Mouse (Mus musculus) heart, embryonic 13.5 days (tissue): ENCODE measurements around the gene Taf8. TPM values are rescaled to one million over a fixed set of nuclear protein-coding genes. Genes with fewer than 3 reads are reported as not detected.
"Not testable (repeated sequence)": the region's sequence is repeated elsewhere in the genome, so short reads cannot be mapped to it uniquely, and the experiment has no call there.

Source experiments
- ATAC-seq: fragments of 200-750 bp; cut with Nextera tagmentation; 2 replicates; pipeline ENCODE4 v1.8.0; 2017; ENCODE audit warnings: moderate TSS enrichment; ENCODE audit not compliant: insufficient number of reproducible peaks, low FRiP score, low TSS enrichment; ENCODE audit errors: extremely low read depth
- H3K27ac ChIP-seq: fragments of 300-500 bp; sonication (generic); replicated peaks from 2 replicates; pipeline ENCODE4 v1.5.1; 2015; ENCODE audit warnings: moderate library complexity, mild to moderate bottlenecking, inconsistent platforms
- H3K27me3 ChIP-seq: fragments of 300-500 bp; sonication (generic); replicated peaks from 2 replicates; pipeline ENCODE4 v1.6.1; 2015; ENCODE audit warnings: mild to moderate bottlenecking, inconsistent platforms
- H3K36me3 ChIP-seq: fragments of 300-500 bp; sonication (generic); 2 replicates; pipeline ENCODE4 v1.6.1; 2015; ENCODE audit warnings: mild to moderate bottlenecking, inconsistent platforms
- H3K4me1 ChIP-seq: fragments of 300-500 bp; sonication (generic); 2 replicates; pipeline ENCODE4 v1.6.1; 2015; ENCODE audit warnings: inconsistent platforms
- H3K4me2 ChIP-seq: fragments of 300-500 bp; sonication (generic); 2 replicates; pipeline ENCODE4 v1.6.1; 2015; ENCODE audit warnings: inconsistent platforms, mild to moderate bottlenecking, moderate library complexity
- H3K4me3 ChIP-seq: fragments of 300-500 bp; sonication (generic); 2 replicates; pipeline ENCODE4 v1.5.1; 2015; ENCODE audit warnings: moderate library complexity, mild to moderate bottlenecking, inconsistent platforms
- H3K9ac ChIP-seq: fragments of 300-500 bp; sonication (generic); 2 replicates; pipeline ENCODE4 v1.6.1; 2015; ENCODE audit warnings: inconsistent platforms, mild to moderate bottlenecking, moderate library complexity
- H3K9me3 ChIP-seq: fragments of 300-500 bp; sonication (generic); 2 replicates; pipeline ENCODE4 v1.6.1; 2016; ENCODE audit warnings: inconsistent platforms
- WGBS: fragments of 180-500 bp; shearing (Covaris S2); methylation state at CpG from one replicate; pipeline ENCODE4 v1.1.7; 2015; ENCODE audit warnings: mixed read lengths; 5-methylcytosine and 5-hydroxymethylcytosine counted together
- polyA plus RNA-seq: library from polyadenylated mRNA; unstranded; fragments of >200 nt; fragmentation: Nextera tagmentation; extraction: Ambion mirVana; gene quantifications from 2 replicates; pipeline ENCODE4 v1.2.1, GENCODE M21; 2015

Taf8 gene
- polyA plus RNA-seq, 1 experiment from 2014 or later, result 18.4 TPM

DNA sequence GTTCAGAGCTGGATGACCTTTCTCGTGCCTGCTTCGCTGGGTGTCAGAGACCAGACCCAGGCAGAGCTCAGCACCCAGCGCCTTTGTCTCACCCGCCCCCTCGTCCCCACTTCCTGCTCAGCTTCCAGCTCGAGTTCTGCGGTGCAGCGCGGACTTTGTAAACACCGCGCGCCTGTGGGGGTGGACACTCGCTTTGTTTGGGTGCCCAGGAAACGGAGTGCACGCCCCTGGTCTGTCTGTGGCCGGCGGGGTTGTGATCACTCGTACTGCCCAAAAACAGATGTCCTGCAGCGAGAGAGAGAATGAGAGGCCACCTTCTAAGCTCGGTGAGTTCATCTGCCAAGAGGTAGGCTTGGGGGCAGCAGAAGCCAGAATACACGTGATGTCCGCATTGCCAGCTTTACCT lies 2.9 kb upstream of the Taf8 start, which contains the start of gene Ccnd3:
TSS of gene Ccnd3 (plus strand) at position 111 of the 406 bp plus-strand sequence.
- Histone ChIP-seq H3K4me2 (peak within 1 kb of the TSS; percentile 87), H3K27me3 (no peaks in the 10 kb centered on the region), H3K4me1 (peaks cover 62% of the 10 kb centered on the region), H3K27ac (peak within 1 kb of the TSS; percentile 76), H3K4me3 (peak within 1 kb of the TSS; percentile 59), H3K9ac (peak within 1 kb of the TSS; percentile 86), H3K36me3 (peaks cover 11% of the 10 kb centered on the region), H3K9me3 (no peaks in the 10 kb centered on the region)
- WGBS, result 1% methylated on average over 22 of the region's 22 CpGs
- no peak for ATAC-seq

DNA sequence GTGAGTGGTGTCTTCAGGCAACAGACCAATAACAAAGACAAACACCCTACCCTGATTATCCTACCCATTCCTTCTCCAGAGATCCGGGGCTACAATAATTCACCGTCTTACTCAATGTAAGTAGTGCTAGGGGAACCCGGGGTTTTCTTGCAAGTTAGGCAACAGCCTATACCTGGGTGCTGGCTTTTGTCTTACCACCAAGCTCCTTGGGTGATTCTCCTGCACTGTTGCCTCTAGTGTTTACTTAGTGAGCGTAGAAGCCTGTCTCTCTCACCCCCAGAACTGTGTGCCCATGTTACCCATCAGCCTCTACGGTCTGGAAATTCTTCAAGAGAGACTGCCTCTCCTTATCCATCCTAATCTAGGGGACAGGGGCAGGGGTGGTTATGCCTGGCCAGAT lies 2.1 kb upstream of the Taf8 start:
- WGBS, result 62% methylated on average over 5 of the region's 5 CpGs
- H3K36me3 ChIP-seq, result peaks cover 16% of the 10 kb centered on the region
- no peaks in the 10 kb centered on the region for H3K27me3 ChIP-seq
- H3K4me2 ChIP-seq, result peak overlapping the region; percentile 87
- no peak for ATAC-seq
- no peaks in the 10 kb centered on the region for H3K9me3 ChIP-seq
- H3K9ac ChIP-seq, result peak overlapping the region; percentile 86
- H3K4me1 ChIP-seq, result peaks cover 59% of the 10 kb centered on the region
- peak overlapping the region; percentile 59 for H3K4me3 ChIP-seq
- H3K27ac ChIP-seq, result peak overlapping the region; percentile 76; the same call in 1 of the 2 replicates

DNA sequence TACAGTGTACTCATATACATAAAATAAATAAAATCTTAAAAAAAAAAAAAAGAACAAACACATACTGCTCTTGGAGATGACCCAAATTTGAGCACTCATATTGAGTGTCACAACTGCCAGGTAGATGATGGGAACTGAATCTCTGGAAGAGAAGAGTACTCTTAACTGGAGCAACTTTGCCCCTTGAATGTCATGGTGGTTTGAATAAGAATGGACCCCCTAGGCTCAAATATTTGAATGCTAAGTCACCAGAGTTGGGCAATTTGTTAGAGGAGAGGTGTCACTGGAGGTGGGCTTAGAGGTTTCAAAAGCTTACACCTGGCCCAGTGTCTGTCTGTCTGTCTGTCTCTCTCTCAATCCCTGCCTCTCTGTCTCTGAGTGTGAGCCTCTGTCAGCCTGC lies 1.6 kb upstream of the Taf8 start:
- no peak for ATAC-seq
- no peaks in the 10 kb centered on the region for H3K9me3 ChIP-seq

DNA sequence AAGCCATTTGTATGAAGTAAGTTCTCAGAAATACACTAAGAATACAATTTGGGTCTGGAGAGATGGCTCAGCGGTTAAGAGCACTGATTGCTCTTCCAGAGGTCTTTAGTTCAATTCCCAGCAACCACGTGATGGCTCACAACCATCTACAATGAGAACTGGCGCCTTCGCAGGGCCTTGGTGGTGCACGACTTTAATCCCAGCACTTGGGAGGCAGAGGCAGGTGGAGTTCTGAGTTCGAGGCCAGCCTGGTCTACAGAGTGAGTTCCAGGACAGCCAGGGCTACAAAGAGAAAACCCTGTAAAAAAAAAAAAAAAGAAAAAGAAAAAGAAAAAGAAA lies 584 bp upstream of the Taf8 start:
- H3K4me1 ChIP-seq, result peaks cover 44% of the 10 kb centered on the region
- H3K4me2 ChIP-seq, result peak overlapping the region; percentile 98
- not testable (repeated sequence) for H3K9ac ChIP-seq, H3K27me3 ChIP-seq, ATAC-seq, H3K9me3 ChIP-seq
- H3K27ac ChIP-seq, result peak overlapping the region; percentile 63; the same call in 1 of the 2 replicates
- peak overlapping the region; percentile 82; the same call in 1 of the 2 replicates for H3K4me3 ChIP-seq
- H3K36me3 ChIP-seq, result peaks cover 30% of the 10 kb centered on the region
- 76% methylated on average over 6 of the region's 6 CpGs for WGBS

More for the DNA sequence above, 1.6 kb upstream of the Taf8 start:
- Histone ChIP-seq H3K9ac (no peak overlapping the region), H3K4me2 (no peak overlapping the region), H3K4me3 (no peak overlapping the region), H3K4me1 (peaks cover 54% of the 10 kb centered on the region), H3K27ac (no peak overlapping the region), H3K36me3 (peaks cover 21% of the 10 kb centered on the region), H3K27me3 (no peaks in the 10 kb centered on the region)

DNA sequence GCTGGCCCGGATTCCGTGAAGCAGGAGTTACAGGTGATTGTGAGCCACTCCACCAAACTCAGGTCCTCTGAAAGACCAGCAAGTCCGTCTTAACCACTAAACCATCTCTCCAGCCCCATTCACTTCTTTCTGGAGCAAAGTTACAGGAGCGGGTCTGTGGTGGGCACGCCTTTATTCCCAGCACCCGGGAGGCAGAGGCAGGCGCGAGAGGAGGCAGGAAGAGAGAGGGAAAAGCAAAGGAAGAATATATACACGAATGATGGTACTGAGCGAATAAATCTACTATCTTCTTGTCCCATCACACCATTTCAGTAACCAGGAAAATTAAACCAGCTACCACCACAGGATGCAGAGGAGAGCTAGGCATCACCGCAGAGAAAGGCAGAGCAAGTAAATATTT lies 561 bp downstream of the Taf8 start:
- H3K27ac ChIP-seq, result peak overlapping the region; percentile 65
- no peaks in the 10 kb centered on the region for H3K27me3 ChIP-seq
- ATAC-seq, result no peak
- 8% methylated on average over 11 of the region's 11 CpGs for WGBS
- peak overlapping the region; percentile 88 for H3K9ac ChIP-seq
- peak overlapping the region; percentile 98 for H3K4me2 ChIP-seq
- peaks cover 41% of the 10 kb centered on the region for H3K36me3 ChIP-seq
- H3K4me1 ChIP-seq, result peaks cover 39% of the 10 kb centered on the region
- H3K4me3 ChIP-seq, result peak overlapping the region; percentile 82
- H3K9me3 ChIP-seq, result no peaks in the 10 kb centered on the region

DNA sequence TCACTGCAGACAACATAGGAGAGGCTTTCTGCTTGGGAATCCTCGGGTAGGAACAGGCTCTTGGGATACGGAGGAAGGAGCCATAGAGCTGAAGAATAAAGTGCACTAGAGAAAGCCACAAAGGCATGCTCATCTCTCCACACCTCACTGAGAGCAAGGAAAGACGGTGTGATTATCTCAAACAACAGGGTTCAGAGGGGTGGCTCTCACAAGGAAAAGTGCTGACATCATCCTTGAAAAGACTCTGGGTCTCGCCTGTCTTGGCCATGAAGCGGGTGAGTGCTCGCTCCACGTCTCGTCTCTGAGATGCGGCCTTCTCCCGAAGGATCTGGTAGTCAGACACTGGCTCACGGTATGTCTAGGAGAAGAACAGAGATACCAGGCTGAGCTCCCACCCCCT lies 8.0 kb downstream of the Taf8 start:
- Histone ChIP-seq H3K4me3 (no peak overlapping the region), H3K27me3 (no peaks in the 10 kb centered on the region), H3K9me3 (no peaks in the 10 kb centered on the region), H3K4me1 (no peaks in the 10 kb centered on the region), H3K4me2 (no peak overlapping the region), H3K9ac (no peak overlapping the region), H3K27ac (no peak overlapping the region), H3K36me3 (peaks cover 98% of the 10 kb centered on the region)
- 77% methylated on average over 11 of the region's 11 CpGs for WGBS
- ATAC-seq, result 0 out of 2 replicates have a peak, but pooled peaks have one; percentile 20

DNA sequence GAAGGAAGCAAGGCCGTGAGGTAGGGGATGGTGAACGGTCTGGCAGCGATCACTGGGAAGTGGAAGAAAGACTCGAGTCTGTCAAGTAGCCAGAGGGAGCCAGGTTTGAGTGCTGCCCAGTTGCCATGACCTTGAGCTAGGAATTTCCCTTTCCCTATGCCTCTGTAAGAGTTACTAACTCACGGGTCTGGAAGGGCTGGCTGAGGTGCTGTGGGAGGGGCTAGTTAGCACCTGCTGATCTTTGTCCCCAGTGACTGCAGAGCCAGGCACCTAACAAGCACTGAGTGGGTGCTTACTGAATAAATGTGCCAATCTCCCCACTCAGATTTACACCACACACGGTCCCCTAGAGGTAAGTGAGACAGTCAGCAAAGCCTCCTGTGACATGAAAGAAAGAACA lies 8.4 kb downstream of the Taf8 start:
- Histone ChIP-seq H3K27ac (no peak overlapping the region), H3K4me3 (no peak overlapping the region), H3K36me3 (peaks cover 98% of the 10 kb centered on the region), H3K27me3 (no peaks in the 10 kb centered on the region), H3K4me1 (no peaks in the 10 kb centered on the region), H3K9me3 (no peaks in the 10 kb centered on the region), H3K9ac (no peak overlapping the region), H3K4me2 (no peak overlapping the region)
- WGBS, result 87% methylated on average over 6 of the region's 6 CpGs
- no peak for ATAC-seq

DNA sequence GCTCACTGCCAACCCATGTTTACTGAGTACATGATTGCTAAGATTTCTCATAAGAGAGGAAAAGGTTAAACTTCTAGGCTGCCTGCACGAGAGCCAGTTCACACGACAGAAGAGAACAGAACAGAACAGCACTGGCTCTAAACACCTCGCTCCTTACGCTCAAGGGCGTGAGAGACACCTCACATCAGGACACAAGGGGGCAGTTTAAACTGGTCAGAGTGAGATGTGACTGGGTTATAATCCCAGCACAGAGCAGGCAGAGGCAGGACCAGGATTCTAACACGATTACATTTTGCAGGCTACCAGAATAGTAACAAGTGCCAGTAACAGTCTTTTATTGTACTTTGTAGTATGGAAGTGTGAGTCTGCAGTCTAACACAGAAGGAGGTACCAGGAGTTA lies 9.4 kb downstream of the Taf8 start:
- H3K9me3 ChIP-seq, result no peaks in the 10 kb centered on the region
- peaks cover 99% of the 10 kb centered on the region for H3K36me3 ChIP-seq
- no peaks in the 10 kb centered on the region for H3K4me1 ChIP-seq
- H3K4me2 ChIP-seq, result no peak overlapping the region
- H3K9ac ChIP-seq, result no peak overlapping the region
- no peaks in the 10 kb centered on the region for H3K27me3 ChIP-seq
- no peak overlapping the region for H3K4me3 ChIP-seq
- no peak for ATAC-seq
- WGBS, result 71% methylated on average over 6 of the region's 6 CpGs
- H3K27ac ChIP-seq, result no peak overlapping the region

DNA sequence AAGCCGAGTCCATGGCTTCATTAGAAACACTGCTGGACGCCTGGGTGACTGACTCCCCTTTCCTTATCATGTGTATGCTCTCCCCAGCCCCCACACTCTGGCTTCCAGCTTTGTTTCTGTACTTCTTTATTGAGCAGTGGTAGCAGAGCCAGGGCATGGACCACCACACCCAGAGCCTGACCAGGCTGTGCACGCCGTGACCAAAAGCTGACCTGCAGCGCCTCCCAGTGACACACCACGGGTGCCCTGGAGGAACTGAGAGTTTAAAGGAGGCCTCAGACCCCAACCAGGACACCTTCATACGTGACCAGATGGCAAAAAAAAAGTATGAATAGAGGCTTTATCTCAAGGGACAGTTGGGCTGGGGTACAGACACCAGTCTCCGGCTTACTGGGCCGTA lies 11.3 kb downstream of the Taf8 start:
- Histone ChIP-seq H3K9me3 (no peaks in the 10 kb centered on the region), H3K4me1 (peaks cover 3% of the 10 kb centered on the region), H3K27me3 (no peaks in the 10 kb centered on the region), H3K4me2 (no peak overlapping the region), H3K4me3 (no peak overlapping the region), H3K27ac (no peak overlapping the region), H3K36me3 (peaks cover 85% of the 10 kb centered on the region), H3K9ac (no peak overlapping the region)
- 77% methylated on average over 9 of the region's 9 CpGs for WGBS
- no peak for ATAC-seq

DNA sequence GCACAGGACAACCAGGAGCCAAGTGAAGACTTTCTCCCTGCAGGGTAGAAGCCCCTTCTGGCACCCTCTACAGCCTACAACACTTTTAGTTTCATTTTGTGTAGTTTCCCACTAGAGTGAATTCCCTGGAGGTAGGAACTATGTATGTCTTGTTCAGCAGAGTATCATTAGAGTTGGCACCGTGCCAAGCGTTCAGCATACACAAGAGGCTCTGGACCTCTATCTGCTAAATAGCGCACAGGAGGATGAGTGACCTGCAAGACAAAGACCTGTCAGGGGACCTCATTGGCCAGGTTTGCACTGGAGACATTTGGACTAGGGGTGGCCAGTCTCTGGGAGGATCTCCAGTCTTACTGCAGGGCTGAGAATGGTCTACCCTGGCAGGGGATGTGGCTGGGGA lies 16.3 kb downstream of the Taf8 start:
- Histone ChIP-seq H3K9ac (0 out of 2 replicates have a peak overlapping the region, but pooled peaks have one; percentile 10), H3K4me3 (no peak overlapping the region), H3K27me3 (no peaks in the 10 kb centered on the region), H3K9me3 (no peaks in the 10 kb centered on the region), H3K27ac (peak overlapping the region; percentile 80), H3K36me3 (peaks cover 35% of the 10 kb centered on the region), H3K4me2 (no peak overlapping the region), H3K4me1 (peaks cover 25% of the 10 kb centered on the region)
- WGBS, result 62% methylated on average over 3 of the region's 3 CpGs
- no peak for ATAC-seq

DNA sequence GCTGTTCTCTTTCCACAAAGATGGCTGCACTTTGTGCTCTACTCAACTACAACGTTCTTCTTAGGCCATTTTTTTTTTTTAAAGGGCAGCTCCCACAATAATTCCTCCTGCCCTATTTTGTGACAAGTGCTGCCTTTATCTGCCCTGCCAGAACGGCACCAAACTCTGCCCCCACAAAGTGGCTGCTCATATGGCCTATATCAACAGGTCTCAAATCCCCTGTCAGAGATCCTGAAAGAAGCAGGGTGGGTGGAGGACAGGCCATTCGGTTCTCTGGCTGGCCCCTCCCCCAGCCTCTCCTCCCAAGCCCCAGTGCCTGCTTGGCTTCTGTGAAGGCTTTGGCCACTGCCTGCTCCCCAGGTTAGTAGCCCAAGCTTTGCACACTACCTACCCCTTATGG lies 17.1 kb downstream of the Taf8 start:
- 8% methylated on average over 3 of the region's 3 CpGs for WGBS
- Histone ChIP-seq H3K4me2 (no peak overlapping the region), H3K9me3 (no peaks in the 10 kb centered on the region), H3K4me3 (no peak overlapping the region), H3K9ac (peak overlapping the region; percentile 24; the same call in 1 of the 2 replicates), H3K27ac (peak overlapping the region; percentile 80), H3K27me3 (no peaks in the 10 kb centered on the region), H3K36me3 (peaks cover 27% of the 10 kb centered on the region), H3K4me1 (peaks cover 25% of the 10 kb centered on the region)
- ATAC-seq, result no peak

DNA sequence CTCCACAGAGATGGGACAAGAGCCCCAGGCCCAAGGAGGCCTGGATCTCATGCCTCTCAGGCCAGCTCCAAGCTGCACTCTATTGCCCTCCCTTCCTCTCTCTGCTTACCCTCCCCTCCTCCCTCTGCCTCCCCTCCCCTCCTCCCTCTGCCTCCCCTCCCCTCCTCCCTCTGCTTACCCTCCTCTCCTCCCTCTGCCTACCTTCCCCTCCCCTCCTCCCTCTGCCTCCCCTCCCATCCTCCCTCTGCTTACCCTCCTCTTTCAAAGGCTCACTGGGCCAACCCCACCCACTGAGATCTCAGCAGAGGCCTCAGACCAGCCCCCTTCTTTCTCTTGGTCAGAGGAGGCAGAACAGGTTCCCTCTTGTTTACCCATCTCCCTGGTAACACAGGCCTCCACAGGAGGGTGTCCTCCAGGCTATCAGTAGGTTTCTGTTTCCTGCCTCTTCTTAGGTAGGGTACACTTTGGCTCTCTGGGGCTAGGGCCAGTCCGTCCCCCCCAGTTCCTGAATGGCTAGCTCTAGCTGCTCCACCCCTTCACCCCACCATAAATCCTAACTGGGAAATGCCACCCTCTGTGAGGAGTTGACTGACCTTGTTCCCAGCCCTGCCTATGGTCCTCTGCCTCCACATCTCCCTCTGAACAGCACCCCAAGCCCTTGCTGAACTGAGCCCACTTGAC lies 17.7 kb downstream of the Taf8 start:
- Histone ChIP-seq H3K4me1 (peaks cover 30% of the 10 kb centered on the region), H3K27me3 (no peaks in the 10 kb centered on the region), H3K4me3 (no peak overlapping the region), H3K9me3 (no peaks in the 10 kb centered on the region), H3K4me2 (no peak overlapping the region), H3K36me3 (peaks cover 21% of the 10 kb centered on the region), H3K27ac (peak overlapping the region; percentile 80), H3K9ac (peak overlapping the region; percentile 24)
- 57% methylated on average over 1 of the region's 1 CpGs for WGBS
- ATAC-seq, result peak; percentile 18; the same call in 1 of the 2 replicates
